Mouse (Mus musculus): ENCODE measurements around the gene A930033H14Rik. TPM values are rescaled to one million over a fixed set of nuclear protein-coding genes. Genes with fewer than 3 reads are reported as not detected.

Gene A930033H14Rik
- polyA plus RNA-seq, 1 experiment: not detected

GRCm38 (mm10) chr10:69245906-69246668, 33.2 kb upstream of the A930033H14Rik start:
- TF ChIP-seq GATA1 (IDR thresholded peaks at IDR 0.05; ENCODE audit: low read length): no peak

- TF ChIP-seq GATA1 (IDR thresholded peaks at IDR 0.05; ENCODE audit: low read length): no peak
Observed at GRCm38 (mm10) chr10:69245151-69245550, 32.3 kb upstream of the A930033H14Rik start.

- no peak for TF ChIP-seq GATA1 (IDR thresholded peaks at IDR 0.05; ENCODE audit: low read length)
Observed at GRCm38 (mm10) chr10:69240530-69240929, 27.6 kb upstream of the A930033H14Rik start.

- TF ChIP-seq GATA1 (IDR thresholded peaks at IDR 0.05; ENCODE audit: low read length): no peak
Observed at GRCm38 (mm10) chr10:69238311-69238710, 25.4 kb upstream of the A930033H14Rik start.

GRCm38 (mm10) chr10:69237781-69238180, 24.9 kb upstream of the A930033H14Rik start:
- TF ChIP-seq GATA1 (IDR thresholded peaks at IDR 0.05; ENCODE audit: low read length): no peak

GRCm38 (mm10) chr10:69237185-69237584, 24.3 kb upstream of the A930033H14Rik start:
- no peak for TF ChIP-seq GATA1 (IDR thresholded peaks at IDR 0.05; ENCODE audit: low read length)

GRCm38 (mm10) chr10:69225951-69226350, 13.1 kb upstream of the A930033H14Rik start:
- TF ChIP-seq GATA1 (IDR thresholded peaks at IDR 0.05; ENCODE audit: low read length): no peak

GRCm38 (mm10) chr10:69225471-69225870, 12.6 kb upstream of the A930033H14Rik start:
- TF ChIP-seq GATA1 (IDR thresholded peaks at IDR 0.05; ENCODE audit: low read length): no peak

GRCm38 (mm10) chr10:69224276-69224675, 11.4 kb upstream of the A930033H14Rik start:
- no peak for TF ChIP-seq GATA1 (IDR thresholded peaks at IDR 0.05; ENCODE audit: low read length)

- TF ChIP-seq GATA1 (IDR thresholded peaks at IDR 0.05; ENCODE audit: low read length): no peak
Observed at GRCm38 (mm10) chr10:69223232-69223631, 10.3 kb upstream of the A930033H14Rik start.

GRCm38 (mm10) chr10:69221955-69222354, 9.1 kb upstream of the A930033H14Rik start:
- no peak for TF ChIP-seq GATA1 (IDR thresholded peaks at IDR 0.05; ENCODE audit: low read length)

GRCm38 (mm10) chr10:69221148-69221547, 8.2 kb upstream of the A930033H14Rik start:
- no peak for TF ChIP-seq GATA1 (IDR thresholded peaks at IDR 0.05; ENCODE audit: low read length)

GRCm38 (mm10) chr10:69220296-69220695, 7.4 kb upstream of the A930033H14Rik start:
- TF ChIP-seq GATA1 (IDR thresholded peaks at IDR 0.05; ENCODE audit: low read length): no peak

GRCm38 (mm10) chr10:69219289-69219626, 6.4 kb upstream of the A930033H14Rik start:
- TF ChIP-seq GATA1 (IDR thresholded peaks at IDR 0.05; ENCODE audit: low read length): no peak

- TF ChIP-seq GATA1 (IDR thresholded peaks at IDR 0.05; ENCODE audit: low read length): no peak
Observed at GRCm38 (mm10) chr10:69218458-69219288, 5.8 kb upstream of the A930033H14Rik start.

GRCm38 (mm10) chr10:69217127-69217690, 4.3 kb upstream of the A930033H14Rik start:
- TF ChIP-seq GATA1 (IDR thresholded peaks at IDR 0.05; ENCODE audit: low read length): no peak

Measured in G1E-ER4 (cell line).